Mouse (Mus musculus): ENCODE data around the gene Gopc.

The Gopc gene

GRCm38 (mm10) chr10:52381845-52382591 is at the start of gene Gopc:
TSS of gene Gopc (minus strand) at chr10:52382124.
- peak; percentile 95 for DNase-seq (ENCODE audit: low read depth, low spot score)

DNA sequence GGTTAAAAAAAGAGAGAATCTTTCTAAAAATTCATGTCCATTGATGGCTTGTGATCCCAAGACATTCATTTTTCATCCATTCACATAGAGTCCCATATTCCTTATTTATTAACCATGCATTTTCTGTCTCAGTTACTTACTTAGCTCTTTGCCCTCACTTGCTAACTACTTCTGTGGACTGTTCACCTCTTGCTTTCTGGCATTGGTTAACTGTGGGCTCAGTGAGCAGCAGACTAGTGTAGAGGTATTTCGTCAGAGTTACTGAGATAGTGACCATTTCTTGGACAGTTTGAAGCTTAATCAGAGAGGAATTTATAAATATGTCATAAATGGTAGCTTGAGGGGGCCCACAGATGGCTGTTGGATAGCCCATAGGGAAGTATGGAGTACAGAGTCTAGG is 49.0 kb upstream of the Gopc start:
- no peak for DNase-seq (ENCODE audit: low read depth, low spot score)

- no peak for DNase-seq (ENCODE audit: low read depth, low spot score)
Observed at GRCm38 (mm10) chr10:52427634-52428415, 45.9 kb upstream of the Gopc start.

DNA sequence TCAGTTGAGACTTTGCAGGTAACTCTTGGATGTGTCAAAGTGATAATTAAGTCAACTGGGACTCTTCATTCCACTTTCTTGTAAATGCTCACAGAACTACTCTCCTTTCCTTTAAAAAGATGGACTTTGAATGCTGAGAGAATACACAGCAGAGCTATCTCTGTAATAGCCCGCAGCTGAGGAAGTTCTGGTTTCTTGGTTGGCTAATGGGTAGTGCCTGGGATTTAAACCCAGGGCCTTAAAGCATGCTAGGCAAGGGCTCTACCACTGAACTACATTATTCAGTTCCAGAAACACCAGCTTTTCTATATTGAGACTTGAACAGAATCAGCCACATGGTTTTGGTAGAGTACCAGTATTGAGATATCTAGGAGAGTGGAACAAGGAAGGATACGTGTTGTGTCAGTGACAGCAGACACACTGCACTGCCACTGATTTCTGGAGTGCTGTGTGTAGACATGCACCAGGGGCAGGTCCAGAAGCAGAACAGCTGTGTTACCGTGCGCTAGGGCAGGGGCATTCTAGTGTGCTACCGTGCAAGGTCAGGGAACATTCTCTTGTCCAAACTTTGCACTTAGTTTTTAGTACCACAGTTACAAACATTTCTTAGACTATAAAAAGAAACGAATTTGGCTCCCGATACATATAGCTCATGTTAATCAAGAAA is 44.5 kb upstream of the Gopc start:
- DNase-seq (ENCODE audit: low read depth, low spot score), result no peak

- no peak for DNase-seq (ENCODE audit: low read depth, low spot score)
Observed at GRCm38 (mm10) chr10:52423097-52423496, 41.2 kb upstream of the Gopc start.

DNA sequence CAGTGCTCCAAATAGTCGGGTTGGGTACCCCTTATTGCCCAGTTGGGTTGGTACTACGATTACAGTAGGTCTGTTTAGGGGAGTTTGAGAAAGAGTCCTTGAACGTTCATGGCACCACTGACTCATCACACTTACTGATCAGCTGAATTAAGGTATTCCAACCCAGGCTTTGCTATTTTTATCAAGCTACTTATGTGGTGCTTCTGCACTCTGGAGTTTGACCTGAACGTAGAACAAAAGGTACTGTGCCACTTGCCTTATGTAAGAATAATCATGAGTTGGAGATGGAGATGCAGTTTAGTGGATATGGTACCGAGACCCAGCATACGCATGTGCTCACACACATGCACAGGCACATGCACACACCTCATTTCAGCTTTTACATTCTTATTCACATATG is 39.8 kb upstream of the Gopc start:
- peak; percentile 23 for DNase-seq (ENCODE audit: low read depth, low spot score)

- no peak for DNase-seq (ENCODE audit: low read depth, low spot score)
Observed at GRCm38 (mm10) chr10:52420526-52420925, 38.6 kb upstream of the Gopc start.

DNA sequence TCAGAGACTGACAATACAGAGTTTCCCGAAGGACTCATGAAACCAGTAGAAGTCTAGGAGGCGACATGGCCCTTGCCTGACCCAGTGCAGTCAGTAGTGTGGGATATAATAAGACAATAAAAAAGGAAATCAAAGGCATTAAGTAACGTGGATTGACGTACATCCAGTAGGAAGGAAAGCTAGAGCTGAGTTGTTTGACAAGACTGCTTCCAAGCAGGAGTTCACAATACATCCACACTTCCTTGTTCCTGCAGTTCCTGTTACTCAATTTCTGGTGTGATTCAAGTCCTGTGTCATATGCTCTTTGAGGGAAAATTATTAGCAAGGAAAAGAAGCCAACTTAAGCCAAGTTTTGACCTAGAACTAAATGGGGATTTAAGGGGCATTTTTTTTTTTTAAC is 37.5 kb upstream of the Gopc start:
- DNase-seq (ENCODE audit: low read depth, low spot score), result no peak

GRCm38 (mm10) chr10:52418931-52419330 is 37.0 kb upstream of the Gopc start:
- DNase-seq (ENCODE audit: low read depth, low spot score), result no peak

DNA sequence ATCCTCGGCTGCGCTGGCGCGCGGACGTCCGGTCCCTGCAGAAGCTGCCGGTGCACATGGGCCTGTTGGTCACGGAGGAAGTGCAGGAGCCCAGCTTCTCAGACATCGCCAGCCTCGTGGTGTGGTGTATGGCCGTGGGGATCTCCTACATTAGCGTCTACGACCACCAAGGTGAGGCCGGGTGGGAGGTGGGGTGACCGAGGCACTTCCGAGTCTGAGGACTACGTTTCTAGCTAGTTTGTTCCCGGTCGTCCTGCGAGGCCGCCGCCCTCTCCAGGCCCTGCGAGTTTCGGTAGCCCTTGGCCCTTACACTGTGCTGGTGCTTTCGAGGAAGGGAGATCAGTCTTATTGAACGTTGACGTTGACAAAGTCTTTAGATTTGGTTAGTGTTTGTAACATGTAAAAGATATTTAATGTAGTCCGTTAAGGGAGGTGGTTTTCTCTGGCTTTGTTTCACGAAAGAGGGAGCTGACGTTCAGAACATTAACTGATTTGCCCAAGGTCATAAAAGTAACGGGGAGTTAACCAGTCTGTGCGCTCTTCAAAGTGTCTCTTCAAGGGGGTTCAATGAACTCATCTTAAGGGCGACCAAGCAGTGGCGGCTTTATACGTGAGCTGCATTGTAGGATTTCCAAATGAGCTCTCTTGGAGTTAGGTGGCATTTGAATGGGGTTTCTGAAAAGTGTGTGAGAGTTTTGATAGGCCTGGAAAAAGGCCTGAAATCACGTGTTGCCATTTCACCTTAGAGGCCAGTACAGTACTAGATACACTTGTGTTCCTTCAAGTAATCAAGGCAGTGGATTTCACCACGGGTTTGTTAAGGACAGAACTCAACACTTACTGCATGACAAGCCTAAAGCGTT is 36.3 kb upstream of the Gopc start:
- peak; percentile 8 for DNase-seq (ENCODE audit: low read depth, low spot score)

DNA sequence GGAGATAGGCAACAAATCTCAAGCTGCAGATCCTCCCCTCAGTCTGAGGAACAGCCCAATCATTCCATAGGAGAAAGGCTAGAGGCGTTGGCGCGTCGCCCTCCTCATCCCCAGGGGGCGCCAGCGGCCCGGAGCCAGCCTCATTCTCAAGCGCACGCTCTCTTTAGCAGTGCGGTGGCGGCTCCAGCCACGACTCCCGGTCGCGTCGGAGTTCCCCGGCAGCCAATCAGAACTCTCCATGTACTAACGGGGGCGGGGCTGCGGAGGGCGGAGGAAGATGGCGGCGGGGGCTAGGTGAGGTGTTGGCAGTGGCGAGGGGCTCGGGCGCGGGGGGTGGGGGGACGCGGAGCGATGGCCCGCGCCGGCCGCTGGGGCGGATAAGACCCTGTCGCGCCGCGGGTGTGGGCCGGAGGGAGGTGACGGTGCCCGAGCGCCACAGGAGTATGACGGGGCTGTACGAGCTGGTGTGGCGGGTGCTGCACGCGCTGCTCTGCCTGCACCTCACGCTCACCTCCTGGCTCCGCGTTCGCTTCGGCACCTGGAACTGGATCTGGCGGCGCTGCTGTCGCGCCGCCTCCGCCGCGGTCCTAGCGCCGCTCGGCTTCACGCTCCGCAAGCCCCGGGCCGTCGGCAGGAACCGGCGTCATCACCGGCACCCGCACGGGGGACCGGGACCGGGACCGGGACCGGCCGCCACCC is 35.5 kb upstream of the Gopc start, which contains the start of gene Nus1:
Gene Nus1 (plus strand): TSS at position 249 of the 699 bp plus-strand sequence.
- peak; percentile 97 for DNase-seq (ENCODE audit: low read depth, low spot score)

DNA sequence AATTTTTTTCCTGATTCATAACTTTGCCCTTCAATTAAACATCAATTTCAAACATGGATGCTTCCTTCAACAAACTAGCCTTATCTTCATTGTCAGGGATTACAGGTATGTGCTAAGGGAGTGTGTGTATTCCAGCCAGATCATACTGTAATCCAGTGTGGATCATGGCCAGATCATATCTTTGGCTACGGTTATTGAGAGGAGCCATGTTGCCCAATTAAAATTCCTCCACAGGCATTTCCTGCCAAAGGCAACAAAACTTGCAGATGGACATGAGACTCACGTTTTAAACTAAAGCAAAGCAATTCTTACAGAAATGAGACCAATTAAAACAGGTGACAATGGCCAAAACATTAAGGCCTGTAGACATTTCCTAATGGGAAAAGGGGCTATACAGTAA is 34.5 kb upstream of the Gopc start:
- DNase-seq (ENCODE audit: low read depth, low spot score), result no peak

GRCm38 (mm10) chr10:52415020-52415419 is 33.1 kb upstream of the Gopc start:
- no peak for DNase-seq (ENCODE audit: low read depth, low spot score)

DNA sequence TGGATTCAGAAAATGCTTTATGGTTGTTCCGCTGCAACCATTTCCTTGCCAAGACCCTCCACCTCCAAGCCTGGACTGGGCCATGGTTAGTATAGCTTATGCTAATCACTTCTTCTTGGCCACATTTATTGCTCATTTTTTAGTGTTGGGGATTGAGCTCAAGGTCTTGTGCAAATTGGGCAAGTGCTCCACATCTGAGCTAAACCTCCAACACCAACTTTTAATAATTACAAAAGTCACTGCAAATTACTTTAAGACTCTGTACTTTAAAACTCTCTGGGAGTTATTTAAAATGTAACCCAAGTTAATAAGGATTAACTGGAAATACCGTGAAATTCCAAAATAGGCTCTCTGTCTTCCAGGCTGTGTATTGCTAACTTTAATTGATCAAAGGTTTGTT is 25.6 kb upstream of the Gopc start:
- no peak for DNase-seq (ENCODE audit: low read depth, low spot score)

- no peak for DNase-seq (ENCODE audit: low read depth, low spot score)
Observed at GRCm38 (mm10) chr10:52405160-52405559, 23.2 kb upstream of the Gopc start.

- no peak for DNase-seq (ENCODE audit: low read depth, low spot score)
Observed at GRCm38 (mm10) chr10:52399722-52400121, 17.8 kb upstream of the Gopc start.

DNA sequence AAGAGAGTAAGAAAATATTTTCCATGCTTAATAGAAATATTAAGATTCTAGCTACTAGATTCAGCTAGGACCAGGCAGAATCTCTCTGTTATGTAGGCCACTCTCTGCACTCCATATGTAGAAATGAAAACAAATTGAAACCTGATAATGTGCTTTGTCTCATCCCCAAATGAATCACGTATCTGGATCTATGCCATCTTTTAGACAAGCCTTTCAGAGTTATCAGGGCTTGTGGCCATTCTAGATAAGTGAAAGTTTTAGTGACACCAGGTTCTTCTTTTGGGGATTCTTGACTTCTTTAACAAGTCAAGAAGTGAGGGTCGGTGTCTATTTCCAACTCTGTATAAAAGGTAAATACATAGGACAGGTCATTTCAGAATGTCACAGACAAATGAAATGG is 16.8 kb upstream of the Gopc start:
- DNase-seq (ENCODE audit: low read depth, low spot score), result no peak

DNA sequence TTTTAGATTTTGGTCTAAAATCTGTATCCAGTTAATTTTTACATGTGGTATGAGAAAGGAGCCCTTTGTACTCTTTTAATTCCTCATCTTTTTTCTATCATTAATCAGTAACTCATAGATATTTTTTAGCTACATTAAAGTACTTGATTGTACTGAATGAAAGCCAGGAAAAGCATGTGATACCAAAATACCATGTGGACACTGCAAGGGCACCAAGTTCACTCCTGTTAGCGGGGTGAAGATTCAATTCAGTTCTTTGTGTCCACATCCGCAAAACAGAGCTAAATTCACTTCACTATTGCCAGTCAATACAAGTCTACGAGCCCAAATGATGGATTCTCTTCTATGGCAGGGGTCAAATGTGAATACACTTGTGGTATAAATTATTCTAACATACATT is 14.7 kb upstream of the Gopc start:
- DNase-seq (ENCODE audit: low read depth, low spot score), result no peak

GRCm38 (mm10) chr10:52391208-52391607 is 9.3 kb upstream of the Gopc start:
- no peak for DNase-seq (ENCODE audit: low read depth, low spot score)

- DNase-seq (ENCODE audit: low read depth, low spot score), result no peak
Observed at GRCm38 (mm10) chr10:52389438-52389837, 7.5 kb upstream of the Gopc start.

DNA sequence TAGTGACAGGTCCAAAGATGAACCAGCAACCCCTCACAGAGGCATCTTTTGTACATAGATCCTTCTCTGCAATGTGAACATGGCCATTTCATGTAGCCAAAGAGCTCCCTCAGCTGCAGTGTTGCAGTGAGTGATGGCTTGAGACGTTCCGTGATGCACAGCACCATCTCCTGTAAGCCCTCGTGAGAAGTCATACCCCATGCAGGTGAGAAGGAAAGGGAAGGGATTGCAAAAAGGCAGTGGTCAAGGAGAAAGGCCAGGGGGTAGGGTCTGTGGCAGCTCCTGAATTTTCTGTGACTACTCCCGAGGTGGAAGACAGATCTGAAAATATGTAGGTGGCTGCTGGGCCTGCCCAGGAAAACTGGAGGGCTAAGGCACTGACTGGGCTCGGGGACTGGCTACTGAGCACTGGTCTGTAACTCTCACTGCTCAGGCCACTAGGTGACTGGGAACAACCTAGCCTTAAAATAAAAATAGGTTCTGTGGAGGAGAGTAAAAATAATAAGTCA is 7.1 kb upstream of the Gopc start, which contains the start of gene Nepn:
Gene Nepn (plus strand): TSS at position 51 of the 509 bp plus-strand sequence.
- no peak for DNase-seq (ENCODE audit: low read depth, low spot score)
